Mouse (Mus musculus): ENCODE results near the gene Apoa1.

GRCm38 (mm10) chr9:46196699-46197169 is 31.6 kb upstream of the Apoa1 start:
- TF ChIP-seq SRF (IDR thresholded peaks at IDR 0.05; ENCODE audit: control insufficient read depth, insufficient read length, low read depth) (no peak), MYOG (IDR thresholded peaks at IDR 0.05; ENCODE audit: control insufficient read depth in 1 of 3, insufficient read depth in 1 of 3, insufficient read length in 2 of 3, low read depth in 2 of 3) (no peak), POLR2A (IDR thresholded peaks at IDR 0.05; ENCODE audit: insufficient read length, low read depth) (no peak)
